8 mouse cellular contexts compared by ENCODE assay signal in the genomic region with DNA sequence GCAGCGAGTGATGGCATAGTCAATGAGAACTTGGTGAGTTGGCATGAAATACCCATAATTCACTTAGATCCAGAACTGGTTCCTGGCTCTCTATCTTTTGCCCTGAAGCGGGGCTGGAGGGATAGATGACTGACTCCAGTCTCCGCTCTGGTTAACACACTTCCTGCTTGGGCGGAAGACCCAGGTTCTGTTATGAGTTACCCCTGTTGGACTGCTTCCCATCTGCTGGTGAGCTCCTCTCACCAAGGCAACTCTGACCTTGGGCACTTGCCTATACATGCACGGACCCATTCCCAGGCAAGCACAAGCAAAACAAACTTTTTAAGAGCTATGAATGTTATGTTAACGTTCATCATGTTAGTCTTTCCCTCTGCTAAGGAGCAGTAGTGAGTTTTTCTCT. TPM values are rescaled to one million over a fixed set of nuclear protein-coding genes. Genes with fewer than 3 reads are reported as not detected.
A peak's percentile ranks its signal among the peaks of the same experiment; 100 is the strongest.
DNase-seq lines count a peak whose midpoint lies in the region; ATAC-seq lines count a peak whose summit lies in the region.

No protein-coding gene starts in this region.

- no peaks in the 10 kb centered on the region for H3K9me3 ChIP-seq in embryonic facial prominence, embryonic 14.5 days (ENCODE audit: control insufficient read depth, low read length)
- no peaks in the 10 kb centered on the region for H3K9me3 ChIP-seq in liver, embryonic 12.5 days (replicated peaks)
- no peaks in the 10 kb centered on the region for H3K9me3 ChIP-seq in stomach, embryonic 15.5 days

- peaks cover 30% of the 10 kb centered on the region for H3K36me3 ChIP-seq in embryonic facial prominence, embryonic 14.5 days (ENCODE audit: control insufficient read depth, insufficient read depth, low read length)
- peaks cover 57% of the 10 kb centered on the region for H3K36me3 ChIP-seq in liver, embryonic 12.5 days
- H3K36me3 ChIP-seq in stomach, embryonic 15.5 days: peaks cover 9% of the 10 kb centered on the region; the same call in 1 of the 2 replicates

- ATAC-seq in embryonic facial prominence, embryonic 14.5 days (ENCODE audit: low read depth): no peak
- no peak for ATAC-seq in liver, embryonic 12.5 days
- ATAC-seq in stomach, embryonic 15.5 days (ENCODE audit: insufficient read depth, low FRiP score, low read depth): no peak
- no peak for ATAC-seq in megakaryocyte-erythroid progenitor cell, adult 5-6 weeks (replicated peaks; ENCODE audit: low FRiP score, low TSS enrichment, poor library complexity, severe bottlenecking)

- DNase-seq in cerebellum, postnatal 10 days: peak; percentile 34 to 35
- DNase-seq in cerebellum, adult 8-10 months: no peak
- peak; percentile 36 to 41 for DNase-seq in B cell, adult 2 months
- DNase-seq in embryonic facial prominence, embryonic 14.5 days (ENCODE audit: low spot score): no peak
- DNase-seq in ovary, adult 18-20 months (ENCODE audit: low spot score): no peak

- H3K27ac ChIP-seq in embryonic facial prominence, embryonic 14.5 days (replicated peaks; ENCODE audit: low read depth, low read length): peak overlapping the region; percentile 84
- peak overlapping the region; percentile 87 for H3K27ac ChIP-seq in liver, embryonic 12.5 days
- 0 out of 2 replicates have a peak overlapping the region, but pooled peaks have one; percentile 79 for H3K27ac ChIP-seq in stomach, embryonic 15.5 days

- H3K9ac ChIP-seq in embryonic facial prominence, embryonic 14.5 days (ENCODE audit: low read depth, low read length): peak overlapping the region; percentile 83
- peak overlapping the region; percentile 84 for H3K9ac ChIP-seq in liver, embryonic 12.5 days
- peak overlapping the region; percentile 75; the same call in 1 of the 2 replicates for H3K9ac ChIP-seq in stomach, embryonic 15.5 days

- H3K4me3 ChIP-seq in embryonic facial prominence, embryonic 14.5 days (ENCODE audit: low read depth, low read length): peak overlapping the region; percentile 93
- H3K4me3 ChIP-seq in liver, embryonic 12.5 days: peak overlapping the region; percentile 77
- peak overlapping the region; percentile 86 for H3K4me3 ChIP-seq in stomach, embryonic 15.5 days (replicated peaks)

- no peaks in the 10 kb centered on the region for H3K27me3 ChIP-seq in embryonic facial prominence, embryonic 14.5 days (replicated peaks; ENCODE audit: control insufficient read depth, insufficient read depth, low read length)
- no peaks in the 10 kb centered on the region for H3K27me3 ChIP-seq in liver, embryonic 12.5 days (replicated peaks)
- H3K27me3 ChIP-seq in stomach, embryonic 15.5 days (replicated peaks): no peaks in the 10 kb centered on the region

- H3K4me2 ChIP-seq in embryonic facial prominence, embryonic 14.5 days (ENCODE audit: low read depth, low read length): peak overlapping the region; percentile 77
- H3K4me2 ChIP-seq in liver, embryonic 12.5 days: peak overlapping the region; percentile 85
- H3K4me2 ChIP-seq in stomach, embryonic 15.5 days: peak overlapping the region; percentile 86

- WGBS in embryonic facial prominence, embryonic 14.5 days: 16% methylated on average over 6 of the region's 6 CpGs
- WGBS in liver, embryonic 12.5 days (ENCODE audit: insufficient replicate concordance): 12% methylated on average over 6 of the region's 6 CpGs
- 17% methylated on average over 6 of the region's 6 CpGs for WGBS in stomach, embryonic 15.5 days

- peaks cover 12% of the 10 kb centered on the region for H3K4me1 ChIP-seq in embryonic facial prominence, embryonic 14.5 days (ENCODE audit: control insufficient read depth, insufficient read depth, low read length)
- peaks cover 79% of the 10 kb centered on the region for H3K4me1 ChIP-seq in liver, embryonic 12.5 days
- H3K4me1 ChIP-seq in stomach, embryonic 15.5 days: peaks cover 26% of the 10 kb centered on the region

RNA-seq across cellular contexts. Expression of a gene that starts 1.4 kb away (rescaled TPM):
- polyA plus RNA-seq in embryonic facial prominence, embryonic 14.5 days (2014; fragmentation: Nextera tagmentation; extraction: Ambion mirVana): 120 and 138 TPM in 2 replicates
- 531 and 552 TPM in 2 replicates for polyA plus RNA-seq in liver, embryonic 12.5 days (2016; fragmentation: Nextera tagmentation; extraction: Ambion mirVana)
- 172 and 175 TPM in 2 replicates for polyA plus RNA-seq in stomach, embryonic 15.5 days (2015; fragmentation: Nextera tagmentation; extraction: Ambion mirVana)
- 188 and 245 TPM in 2 replicates for total RNA-seq in megakaryocyte-erythroid progenitor cell, adult 5-6 weeks (2014; fragmentation: Nextera tagmentation)
- 98.3 and 173 TPM in 2 replicates for total RNA-seq in megakaryocyte-erythroid progenitor cell, adult 5-6 weeks (2017)

RNA-seq across cellular contexts. Expression of a gene that starts 27.8 kb away (rescaled TPM):
- 6.1 and 7.1 TPM in 2 replicates for polyA plus RNA-seq in embryonic facial prominence, embryonic 14.5 days (2014; fragmentation: Nextera tagmentation; extraction: Ambion mirVana)
- 0.56 and 1.0 TPM in 2 replicates for polyA plus RNA-seq in liver, embryonic 12.5 days (2016; fragmentation: Nextera tagmentation; extraction: Ambion mirVana)
- 2.4 and 3.0 TPM in 2 replicates for polyA plus RNA-seq in stomach, embryonic 15.5 days (2015; fragmentation: Nextera tagmentation; extraction: Ambion mirVana)
- total RNA-seq in megakaryocyte-erythroid progenitor cell, adult 5-6 weeks (2014; fragmentation: Nextera tagmentation): not detected in 2 replicates
- total RNA-seq in megakaryocyte-erythroid progenitor cell, adult 5-6 weeks (2017): not detected in 2 replicates

RNA-seq across cellular contexts. Expression of a gene that starts 58.3 kb away (rescaled TPM):
- polyA plus RNA-seq in embryonic facial prominence, embryonic 14.5 days (2014; fragmentation: Nextera tagmentation; extraction: Ambion mirVana): 12.1 and 16.3 TPM in 2 replicates
- 9.2 and 10.6 TPM in 2 replicates for polyA plus RNA-seq in liver, embryonic 12.5 days (2016; fragmentation: Nextera tagmentation; extraction: Ambion mirVana)
- 11.2 and 12.0 TPM in 2 replicates for polyA plus RNA-seq in stomach, embryonic 15.5 days (2015; fragmentation: Nextera tagmentation; extraction: Ambion mirVana)
- total RNA-seq in megakaryocyte-erythroid progenitor cell, adult 5-6 weeks (2014; fragmentation: Nextera tagmentation): 10.9 and 16.6 TPM in 2 replicates
- 15.7 and 18.6 TPM in 2 replicates for total RNA-seq in megakaryocyte-erythroid progenitor cell, adult 5-6 weeks (2017)

Comparison
In these comparisons a context has a peak if more than half of its experiments do, and no peak if none do; other contexts are left out.
1. DNase-seq: peak in cerebellum, postnatal 10 days (2 of 2) and B cell, adult 2 months (2 of 2); none in cerebellum, adult 8-10 months (single experiment), embryonic facial prominence, embryonic 14.5 days (single experiment) and ovary, adult 18-20 months (single experiment).
2. Peak in every context shown above with its lines, with median percentiles within 50 percentile points of each other: H3K27ac ChIP-seq, H3K4me2 ChIP-seq, H3K4me3 ChIP-seq and H3K9ac ChIP-seq.